Mouse (Mus musculus): ENCODE measurements around the gene Sel1l3.

GRCm38 (mm10) chr5:53108026-53108425, 105.7 kb downstream of the Sel1l3 start:
- TF ChIP-seq CTCF (IDR thresholded peaks at IDR 0.05; ENCODE audit: insufficient read depth, low read depth, low read length) (no peak), POLR2A (IDR thresholded peaks at IDR 0.05; ENCODE audit: insufficient read depth, low read depth, low read length) (no peak)
